Mouse (Mus musculus): ENCODE measurements around the gene Ppm1b. TPM values are rescaled to one million over a fixed set of nuclear protein-coding genes. Genes with fewer than 3 reads are reported as not detected.

Gene Ppm1b
- polyA plus RNA-seq, 2 experiments = 31.3 to 40.6 TPM

GRCm38 (mm10) chr17:84966231-84966630 lies 9.7 kb downstream of the Ppm1b start:
- Histone ChIP-seq H3K27ac (no peak overlapping the region), H3K9ac (replicated peaks) (no peak overlapping the region), H3K4me3 (ENCODE audit: insufficient read depth in 1 of 2, low read depth in 2 of 2, low read length in 2 of 2) (no peak overlapping the region), H3K27me3 (ENCODE audit: control insufficient read depth, insufficient read depth, low read length) (no peaks in the 10 kb centered on the region), H3K4me1 (replicated peaks; ENCODE audit: control insufficient read depth in 2 of 2, insufficient read depth in 2 of 2, low read length in 1 of 2) (peaks cover 0 to 13% of the 10 kb centered on the region in 2 experiments; a peak in 2 of 4 replicates), H3K36me3 (replicated peaks; ENCODE audit: control insufficient read depth, insufficient read depth, low read depth) (no peaks in the 10 kb centered on the region; the same call in 1 of the 2 replicates), H3K9me3 (ENCODE audit: control insufficient read depth, low read length) (no peaks in the 10 kb centered on the region), H3K4me2 (ENCODE audit: low read depth) (no peak overlapping the region)
- 96% methylated on average over 1 of the region's 1 CpGs for WGBS (ENCODE audit: insufficient replicate concordance)
- ATAC-seq (ENCODE audit: insufficient read depth) = no peak
- TF ChIP-seq CTCF (IDR thresholded peaks at IDR 0.05; ENCODE audit: low read depth) (no peak), EP300 (IDR thresholded peaks at IDR 0.05; ENCODE audit: low read depth) (no peak)
- DNase-seq (ENCODE audit: low read depth in 3 of 3, low spot score in 3 of 3) = no peak

GRCm38 (mm10) chr17:84967045-84967444 lies 10.5 kb downstream of the Ppm1b start:
- H3K27ac ChIP-seq = no peak overlapping the region
- H3K4me2 ChIP-seq (ENCODE audit: low read depth) = no peak overlapping the region
- no peak overlapping the region for H3K9ac ChIP-seq (replicated peaks)
- WGBS (ENCODE audit: insufficient replicate concordance) = 80% methylated on average over 1 of the region's 1 CpGs
- H3K4me1 ChIP-seq (replicated peaks; ENCODE audit: control insufficient read depth in 2 of 2, insufficient read depth in 2 of 2, low read length in 1 of 2) = peaks cover 0 to 10% of the 10 kb centered on the region in 2 experiments; a peak in 2 of 4 replicates
- ATAC-seq (ENCODE audit: insufficient read depth) = no peak
- no peak for DNase-seq (ENCODE audit: low read depth in 3 of 3, low spot score in 3 of 3)
- no peaks in the 10 kb centered on the region for H3K27me3 ChIP-seq (ENCODE audit: control insufficient read depth, insufficient read depth, low read length)
- H3K4me3 ChIP-seq (ENCODE audit: insufficient read depth in 1 of 2, low read depth in 2 of 2, low read length in 2 of 2) = no peak overlapping the region
- TF ChIP-seq CTCF (IDR thresholded peaks at IDR 0.05; ENCODE audit: low read depth) (peak; percentile 42; the same call in 1 of the 2 replicates), EP300 (IDR thresholded peaks at IDR 0.05; ENCODE audit: low read depth) (no peak)
- H3K36me3 ChIP-seq (replicated peaks; ENCODE audit: control insufficient read depth, insufficient read depth, low read depth) = no peaks in the 10 kb centered on the region; the same call in 1 of the 2 replicates
- no peaks in the 10 kb centered on the region for H3K9me3 ChIP-seq (ENCODE audit: control insufficient read depth, low read length)

- Histone ChIP-seq H3K9ac (replicated peaks) (no peak overlapping the region), H3K4me1 (replicated peaks; ENCODE audit: control insufficient read depth in 2 of 2, insufficient read depth in 2 of 2, low read length in 1 of 2) (peaks cover 0 to 6% of the 10 kb centered on the region in 2 experiments; a peak in 2 of 4 replicates), H3K9me3 (ENCODE audit: control insufficient read depth, low read length) (no peaks in the 10 kb centered on the region), H3K4me2 (ENCODE audit: low read depth) (no peak overlapping the region), H3K36me3 (replicated peaks; ENCODE audit: control insufficient read depth, insufficient read depth, low read depth) (no peaks in the 10 kb centered on the region; the same call in 1 of the 2 replicates), H3K27ac (no peak overlapping the region), H3K27me3 (ENCODE audit: control insufficient read depth, insufficient read depth, low read length) (no peaks in the 10 kb centered on the region), H3K4me3 (ENCODE audit: insufficient read depth in 1 of 2, low read depth in 2 of 2, low read length in 2 of 2) (no peak overlapping the region)
- no peak for TF ChIP-seq CTCF (IDR thresholded peaks at IDR 0.05; ENCODE audit: low read depth)
- ATAC-seq (ENCODE audit: insufficient read depth) (no peak), DNase-seq (ENCODE audit: low read depth in 3 of 3, low spot score in 3 of 3) (no peak)
- WGBS (ENCODE audit: insufficient replicate concordance) = 75% methylated on average over 8 of the region's 8 CpGs
These were observed 13.4 kb downstream of the Ppm1b start for GRCm38 (mm10) chr17:84969916-84970315.

- TF ChIP-seq EP300 (IDR thresholded peaks at IDR 0.05; ENCODE audit: low read depth) (no peak), CTCF (IDR thresholded peaks at IDR 0.05; ENCODE audit: low read depth) (no peak)
- no peaks in the 10 kb centered on the region; the same call in 1 of the 2 replicates for H3K36me3 ChIP-seq (replicated peaks; ENCODE audit: control insufficient read depth, insufficient read depth, low read depth)
These were observed 25.2 kb downstream of the Ppm1b start for GRCm38 (mm10) chr17:84981721-84982120.

DNA sequence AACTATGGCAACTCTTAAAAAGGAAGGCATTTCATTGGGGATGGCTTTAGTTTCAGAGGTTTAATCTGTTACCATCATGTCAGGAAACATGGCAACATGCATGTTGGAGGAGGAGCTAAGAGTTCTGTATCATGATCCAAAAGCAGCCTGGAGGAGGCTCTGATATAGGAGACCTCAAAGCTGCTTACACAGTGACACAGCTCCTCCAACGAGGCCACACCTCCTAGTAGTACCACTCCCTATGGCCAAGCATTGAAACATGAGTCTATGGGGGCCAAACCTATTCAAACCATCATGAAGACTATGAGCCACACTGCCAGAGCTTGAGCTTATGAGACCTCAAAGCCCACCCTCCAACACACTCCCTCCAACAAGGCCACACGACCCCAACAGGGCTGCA lies 26.2 kb downstream of the Ppm1b start:
- no peaks in the 10 kb centered on the region for H3K27me3 ChIP-seq (ENCODE audit: control insufficient read depth, insufficient read depth, low read length)
- peak; percentile 67; the same call in 1 of the 2 replicates for ATAC-seq (ENCODE audit: insufficient read depth)
- H3K9ac ChIP-seq (replicated peaks) = no peak overlapping the region
- H3K27ac ChIP-seq = no peak overlapping the region
- no peaks in the 10 kb centered on the region; the same call in 1 of the 2 replicates for H3K36me3 ChIP-seq (replicated peaks; ENCODE audit: control insufficient read depth, insufficient read depth, low read depth)
- no peak overlapping the region for H3K4me3 ChIP-seq (ENCODE audit: insufficient read depth in 1 of 2, low read depth in 2 of 2, low read length in 2 of 2)
- no peak for DNase-seq (ENCODE audit: low read depth in 3 of 3, low spot score in 3 of 3)
- H3K4me1 ChIP-seq (replicated peaks; ENCODE audit: control insufficient read depth in 2 of 2, insufficient read depth in 2 of 2, low read length in 1 of 2) = peaks cover 5 to 10% of the 10 kb centered on the region in 2 experiments
- no peak for TF ChIP-seq CTCF (IDR thresholded peaks at IDR 0.05; ENCODE audit: low read depth)
- TF ChIP-seq EP300 (IDR thresholded peaks at IDR 0.05; ENCODE audit: low read depth) = no peak
- H3K9me3 ChIP-seq (ENCODE audit: control insufficient read depth, low read length) = no peaks in the 10 kb centered on the region
- no peak overlapping the region for H3K4me2 ChIP-seq (ENCODE audit: low read depth)
- WGBS (ENCODE audit: insufficient replicate concordance) = 69% methylated on average over 2 of the region's 2 CpGs

More at GRCm38 (mm10) chr17:84981721-84982120, 25.2 kb downstream of the Ppm1b start:
- ATAC-seq (ENCODE audit: insufficient read depth) (no peak), DNase-seq (ENCODE audit: low read depth in 3 of 3, low spot score in 3 of 3) (no peak)
- Histone ChIP-seq H3K9ac (replicated peaks) (no peak overlapping the region), H3K4me2 (ENCODE audit: low read depth) (no peak overlapping the region), H3K4me3 (ENCODE audit: insufficient read depth in 1 of 2, low read depth in 2 of 2, low read length in 2 of 2) (no peak overlapping the region), H3K27me3 (ENCODE audit: control insufficient read depth, insufficient read depth, low read length) (no peaks in the 10 kb centered on the region), H3K9me3 (ENCODE audit: control insufficient read depth, low read length) (no peaks in the 10 kb centered on the region), H3K27ac (no peak overlapping the region), H3K4me1 (replicated peaks; ENCODE audit: control insufficient read depth in 2 of 2, insufficient read depth in 2 of 2, low read length in 1 of 2) (peaks cover 5 to 6% of the 10 kb centered on the region in 2 experiments)
- WGBS (ENCODE audit: insufficient replicate concordance) = 75% methylated on average over 1 of the region's 1 CpGs

Data from liver, embryonic 14.5 days (tissue).